Mouse (Mus musculus) heart, embryonic 15.5 days (tissue): ENCODE measurements around the gene Gpr142. TPM values are rescaled to one million over a fixed set of nuclear protein-coding genes. Genes with fewer than 3 reads are reported as not detected.

ENCODE experiments used
- polyA plus RNA-seq: library from polyadenylated mRNA; unstranded; fragments of >200 nt; fragmentation: Nextera tagmentation; extraction: Ambion mirVana; gene quantifications from 2 replicates; pipeline ENCODE4 v1.2.1, GENCODE M21; 2015

The Gpr142 gene
- polyA plus RNA-seq, 1 experiment from 2014 or later, result not detected

Other genes with a start within 250 kb of the Gpr142 start
- gene Rpl38, start 130.4 kb upstream of the Gpr142 start, polyA plus RNA-seq, result 553 and 775 TPM in 2 replicates
- gene Ttyh2, start 123.5 kb upstream of the Gpr142 start, polyA plus RNA-seq, result 9.3 and 11.6 TPM in 2 replicates
- gene Dnaic2, start 71.5 kb upstream of the Gpr142 start, polyA plus RNA-seq, result 0.64 and 1.0 TPM in 2 replicates
- 0.16 and 0.33 TPM in 2 replicates for gene Kif19a, start 33.5 kb upstream of the Gpr142 start, polyA plus RNA-seq
- gene Btbd17, start 3.0 kb upstream of the Gpr142 start, polyA plus RNA-seq, result 0.08 and 0.46 TPM in 2 replicates
- 12.4 and 19.8 TPM in 2 replicates for gene Gprc5c, start 52.2 kb downstream of the Gpr142 start, polyA plus RNA-seq
- gene Cd300a, start 91.1 kb downstream of the Gpr142 start, polyA plus RNA-seq, result 0.82 and 2.2 TPM in 2 replicates
- gene Cd300lb, start 135.5 kb downstream of the Gpr142 start, polyA plus RNA-seq, result 0.34 and 0.72 TPM in 2 replicates
- not detected in 2 replicates for gene Cd300c, start 170.2 kb downstream of the Gpr142 start, polyA plus RNA-seq
- gene Cd300ld, start 191.0 kb downstream of the Gpr142 start, polyA plus RNA-seq, result 0.21 and 0.61 TPM in 2 replicates
- 1.8 and 3.5 TPM in 2 replicates for gene Cd300c2, start 203.0 kb downstream of the Gpr142 start, polyA plus RNA-seq
- not detected in 2 replicates for gene Cd300ld2, start 217.3 kb downstream of the Gpr142 start, polyA plus RNA-seq
- gene Cd300ld4, start 228.1 kb downstream of the Gpr142 start, polyA plus RNA-seq, result not detected in 2 replicates
- gene Cd300ld5, start 238.8 kb downstream of the Gpr142 start, polyA plus RNA-seq, result not detected in 2 replicates
- gene Cd300ld3, start 249.5 kb downstream of the Gpr142 start, polyA plus RNA-seq, result not detected in 2 replicates